Mouse (Mus musculus): ENCODE measurements at regions not wholly inside any gene's neighbourhood (a gene's known extent, or its start where the extent isn't known, plus 50 kb on each side); places are given as distances from the start of the nearest gene placed in this dataset.

DNA sequence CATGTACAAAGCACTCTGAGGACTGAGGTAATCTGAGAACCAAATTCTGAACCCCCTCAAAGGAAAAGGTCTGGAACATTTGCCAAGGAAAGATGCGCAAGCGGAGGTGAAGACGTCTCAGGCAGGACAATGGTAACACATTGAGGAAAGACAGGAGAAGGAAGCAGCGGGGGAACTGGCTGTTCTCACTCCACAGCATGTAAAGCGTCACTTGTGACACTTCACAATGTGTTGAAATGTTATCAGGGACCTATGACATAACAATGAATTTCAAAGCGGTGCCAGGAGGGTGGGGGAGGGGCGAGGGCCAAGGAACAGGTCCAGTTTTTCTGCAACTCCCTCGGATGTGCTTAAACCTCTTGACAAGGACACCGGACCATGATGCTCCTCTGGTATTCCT, 515.3 kb upstream of the Adgrl2 start:
- H3K27me3 ChIP-seq (ENCODE audit: low read depth, poor library complexity, severe bottlenecking): no peaks in the 10 kb centered on the region
- H3K4me3 ChIP-seq: no peak overlapping the region
- no peaks in the 10 kb centered on the region for H3K9me3 ChIP-seq (replicated peaks)
- H3K27ac ChIP-seq (replicated peaks): no peak overlapping the region
- H3K4me1 ChIP-seq: no peaks in the 10 kb centered on the region
- H3K36me3 ChIP-seq: no peaks in the 10 kb centered on the region
- no peak for DNase-seq (ENCODE audit: low spot score)
- 81% methylated on average over 9 of the region's 9 CpGs for WGBS

DNA sequence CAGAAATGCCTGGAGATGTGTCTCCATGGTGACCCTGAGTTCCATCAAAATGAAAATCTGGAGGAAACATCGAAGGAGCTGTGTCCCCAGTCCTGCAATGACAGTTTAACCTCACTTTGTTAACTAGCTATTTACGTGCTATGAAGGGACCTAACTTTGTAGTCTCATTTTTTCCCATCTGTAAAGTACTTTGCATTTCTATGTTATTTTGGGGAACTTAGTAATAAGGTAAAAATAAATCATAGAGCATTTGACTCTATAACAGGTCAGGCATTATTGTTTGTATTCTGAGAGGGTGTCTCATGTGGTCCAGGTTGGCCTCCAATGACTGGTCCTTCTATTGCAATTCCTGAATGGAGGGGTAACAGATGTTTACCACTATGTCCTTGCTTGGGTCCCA, 513.6 kb upstream of the Adgrl2 start:
- Histone ChIP-seq H3K27ac (replicated peaks) (no peak overlapping the region), H3K4me3 (no peak overlapping the region), H3K36me3 (no peaks in the 10 kb centered on the region), H3K9me3 (replicated peaks) (no peaks in the 10 kb centered on the region), H3K4me1 (no peaks in the 10 kb centered on the region), H3K27me3 (ENCODE audit: low read depth, poor library complexity, severe bottlenecking) (no peaks in the 10 kb centered on the region)
- WGBS: 93% methylated on average over 2 of the region's 2 CpGs
- no peak for DNase-seq (ENCODE audit: low spot score)

DNA sequence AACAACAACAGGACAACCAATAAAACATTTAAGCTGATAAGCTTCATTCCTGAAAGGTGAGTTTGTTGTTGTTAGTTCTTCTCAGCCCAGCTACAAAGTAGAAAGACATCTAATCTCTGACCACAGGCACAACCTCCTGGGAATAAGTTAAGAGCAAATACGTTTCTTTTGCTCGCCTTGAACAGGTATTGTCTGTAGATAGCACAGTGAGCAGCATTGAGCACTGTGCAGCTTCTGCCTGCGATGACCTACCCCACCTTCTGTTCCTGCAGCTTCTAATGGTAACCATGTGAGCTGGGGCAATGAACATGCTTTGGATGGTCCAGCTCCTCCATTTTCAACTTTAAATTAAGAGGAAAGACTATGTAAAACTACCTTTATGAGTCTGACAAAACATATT, 509.8 kb upstream of the Adgrl2 start:
- no peaks in the 10 kb centered on the region for H3K27me3 ChIP-seq (ENCODE audit: low read depth, poor library complexity, severe bottlenecking)
- H3K4me3 ChIP-seq: no peak overlapping the region
- no peaks in the 10 kb centered on the region for H3K9me3 ChIP-seq (replicated peaks)
- no peaks in the 10 kb centered on the region for H3K36me3 ChIP-seq
- H3K27ac ChIP-seq (replicated peaks): no peak overlapping the region
- no peak for DNase-seq (ENCODE audit: low spot score)
- no peaks in the 10 kb centered on the region for H3K4me1 ChIP-seq
- WGBS: 82% methylated on average over 3 of the region's 3 CpGs

DNA sequence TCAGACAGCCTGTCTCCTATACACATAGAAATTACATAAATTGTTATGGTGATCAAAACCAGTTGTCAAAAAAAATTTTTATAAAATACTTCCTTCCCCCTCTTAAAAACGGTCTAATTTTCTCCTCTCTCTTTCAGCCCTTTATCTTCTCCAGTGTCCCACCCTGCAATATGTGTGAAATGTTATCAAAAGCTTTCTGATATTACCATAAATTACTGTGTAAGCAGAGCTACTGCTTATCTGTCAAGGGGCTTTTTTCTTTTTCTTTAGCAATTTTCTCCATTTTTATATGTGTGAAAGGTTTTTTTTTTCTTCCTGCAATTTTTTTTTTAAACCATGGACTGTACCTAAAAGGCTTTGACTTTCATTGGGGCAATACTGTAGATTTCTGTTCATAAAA, 508.4 kb upstream of the Adgrl2 start:
- no peak for DNase-seq (ENCODE audit: low spot score)
- H3K4me1 ChIP-seq: no peaks in the 10 kb centered on the region
- no peaks in the 10 kb centered on the region for H3K36me3 ChIP-seq
- H3K27me3 ChIP-seq (ENCODE audit: low read depth, poor library complexity, severe bottlenecking): no peaks in the 10 kb centered on the region
- no peaks in the 10 kb centered on the region for H3K9me3 ChIP-seq (replicated peaks)
- no peak overlapping the region for H3K27ac ChIP-seq (replicated peaks)
- WGBS: 83% methylated on average over 1 of the region's 1 CpGs
- no peak overlapping the region for H3K4me3 ChIP-seq

DNA sequence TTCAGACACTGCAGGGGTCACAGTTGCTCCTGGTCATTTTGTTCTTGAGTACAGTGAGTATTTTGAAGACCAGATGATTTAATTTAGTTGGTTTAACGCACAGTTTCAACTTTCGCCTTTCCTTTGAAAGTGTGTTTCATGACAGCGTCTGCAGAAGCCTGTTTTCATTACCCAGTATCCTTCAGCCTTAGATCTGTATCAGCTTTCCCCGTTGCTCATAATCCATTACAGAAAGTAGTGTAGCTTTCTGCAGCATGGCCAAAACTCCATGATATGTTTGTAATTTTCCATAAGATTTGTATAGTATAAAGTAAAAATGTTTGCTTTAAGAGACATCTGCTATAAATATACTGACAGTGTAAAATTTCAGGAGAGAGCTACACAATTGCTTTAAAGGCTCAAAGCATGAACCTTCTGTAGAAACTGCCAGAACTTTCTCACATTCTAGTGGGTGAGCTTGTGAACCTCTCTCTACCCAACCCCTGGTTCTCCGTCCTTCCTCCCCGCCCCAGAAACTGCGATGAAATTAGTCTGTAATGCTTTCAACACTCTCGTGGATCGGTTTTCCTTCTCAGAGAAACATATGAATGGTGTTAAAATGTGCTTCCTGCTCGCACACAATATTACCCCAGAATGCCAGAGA, 506.6 kb upstream of the Adgrl2 start:
- H3K36me3 ChIP-seq: no peaks in the 10 kb centered on the region
- no peak for DNase-seq (ENCODE audit: low spot score)
- no peaks in the 10 kb centered on the region for H3K9me3 ChIP-seq (replicated peaks)
- H3K27ac ChIP-seq (replicated peaks): no peak overlapping the region
- WGBS: 78% methylated on average over 10 of the region's 10 CpGs
- no peaks in the 10 kb centered on the region for H3K27me3 ChIP-seq (ENCODE audit: low read depth, poor library complexity, severe bottlenecking)
- no peaks in the 10 kb centered on the region for H3K4me1 ChIP-seq
- H3K4me3 ChIP-seq: no peak overlapping the region

DNA sequence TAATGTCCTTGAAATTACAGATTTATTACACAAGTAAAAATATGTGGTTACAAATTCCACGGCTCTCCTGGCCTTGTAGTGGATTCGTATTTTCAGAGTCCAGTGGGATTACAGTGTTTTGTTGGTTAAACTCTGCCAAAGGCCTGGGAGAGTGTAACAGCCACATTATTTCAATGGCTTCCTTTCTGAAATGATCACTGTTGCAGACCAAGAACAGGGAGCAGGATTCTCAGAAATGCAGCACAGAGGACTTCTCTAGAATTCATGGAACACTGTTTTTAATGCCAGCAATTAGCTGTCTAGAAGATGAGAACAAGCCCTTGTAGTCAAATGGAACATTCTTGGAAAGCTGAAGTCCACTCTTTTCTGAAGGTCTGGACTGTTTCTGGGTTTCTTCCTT, 505.8 kb upstream of the Adgrl2 start:
- Histone ChIP-seq H3K4me1 (no peaks in the 10 kb centered on the region), H3K4me3 (no peak overlapping the region), H3K27me3 (ENCODE audit: low read depth, poor library complexity, severe bottlenecking) (no peaks in the 10 kb centered on the region), H3K9me3 (replicated peaks) (no peaks in the 10 kb centered on the region), H3K27ac (replicated peaks) (no peak overlapping the region), H3K36me3 (no peaks in the 10 kb centered on the region)
- WGBS: 93% methylated on average over 2 of the region's 2 CpGs
- DNase-seq (ENCODE audit: low spot score): no peak

DNA sequence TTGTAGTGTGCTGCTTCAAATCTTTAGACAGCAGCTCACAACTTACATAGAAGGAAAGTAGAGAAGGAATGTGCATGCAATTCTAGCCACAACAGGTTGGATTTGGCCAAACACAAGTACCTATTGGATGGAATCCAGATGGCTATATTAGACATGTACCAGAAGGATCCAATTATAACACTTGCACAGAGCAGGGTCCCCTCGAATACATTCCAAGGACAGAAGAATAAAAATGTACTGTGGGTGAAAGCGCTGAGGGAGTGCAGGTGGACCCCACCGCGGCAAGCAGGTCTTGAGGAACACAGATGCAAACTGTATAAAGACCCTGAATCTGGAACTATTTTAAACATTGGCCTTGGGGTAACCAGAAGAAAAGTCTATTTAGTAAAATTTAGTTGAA, 497.8 kb upstream of the Adgrl2 start:
- Histone ChIP-seq H3K27me3 (ENCODE audit: low read depth, poor library complexity, severe bottlenecking) (no peaks in the 10 kb centered on the region), H3K36me3 (no peaks in the 10 kb centered on the region), H3K4me3 (no peak overlapping the region), H3K4me1 (peaks cover 3% of the 10 kb centered on the region; the same call in 1 of the 2 replicates), H3K9me3 (replicated peaks) (no peaks in the 10 kb centered on the region), H3K27ac (replicated peaks) (no peak overlapping the region)
- 88% methylated on average over 4 of the region's 4 CpGs for WGBS
- no peak for DNase-seq (ENCODE audit: low spot score)

DNA sequence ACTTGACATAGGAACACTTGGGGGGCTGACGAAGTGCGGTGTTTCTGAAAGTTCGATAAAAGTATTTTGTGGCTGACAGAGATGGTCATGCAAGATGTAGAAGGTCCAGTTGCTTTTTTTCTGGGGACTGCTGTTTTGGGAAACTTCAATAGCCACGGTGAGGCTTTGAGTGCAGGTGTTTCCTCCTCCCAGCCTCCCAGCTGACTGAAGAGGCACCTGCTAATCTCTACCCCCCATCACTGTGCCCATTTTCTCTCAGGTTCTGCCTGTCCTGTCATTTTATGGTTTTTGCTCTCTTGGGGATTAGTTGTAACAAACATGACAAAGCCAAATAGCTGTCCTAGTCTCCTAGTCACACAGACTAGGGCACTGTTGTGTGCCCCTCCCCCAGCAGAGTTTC, 495.1 kb upstream of the Adgrl2 start:
- H3K27ac ChIP-seq (replicated peaks): no peak overlapping the region
- WGBS: 83% methylated on average over 4 of the region's 4 CpGs

DNA sequence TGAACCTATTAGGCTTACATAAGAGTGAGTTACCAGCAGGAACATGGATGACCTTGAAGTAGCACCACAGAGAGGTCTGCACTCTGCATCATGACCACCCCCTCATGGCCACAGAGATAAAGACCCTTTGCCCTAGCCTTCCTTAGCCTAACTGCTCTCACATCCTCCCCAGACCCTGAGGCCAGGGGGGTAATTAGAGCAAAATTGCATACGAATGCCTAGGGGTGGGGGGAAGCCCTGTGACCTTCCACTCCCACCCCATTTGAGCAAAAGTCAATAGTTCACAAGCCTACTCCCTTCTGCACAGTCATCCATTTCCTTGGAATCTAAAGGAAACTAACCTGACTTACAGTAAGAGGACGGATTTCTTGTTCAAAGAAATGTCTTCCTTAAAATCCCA, 494.0 kb upstream of the Adgrl2 start:
- no peak overlapping the region for H3K27ac ChIP-seq (replicated peaks)
- 80% methylated on average over 2 of the region's 2 CpGs for WGBS
- no peaks in the 10 kb centered on the region for H3K36me3 ChIP-seq
- H3K4me1 ChIP-seq: peaks cover 3% of the 10 kb centered on the region; the same call in 1 of the 2 replicates
- no peaks in the 10 kb centered on the region for H3K27me3 ChIP-seq (ENCODE audit: low read depth, poor library complexity, severe bottlenecking)
- no peak for DNase-seq (ENCODE audit: low spot score)
- H3K4me3 ChIP-seq: no peak overlapping the region
- no peaks in the 10 kb centered on the region for H3K9me3 ChIP-seq (replicated peaks)

More for the DNA sequence above, 495.1 kb upstream of the Adgrl2 start:
- H3K9me3 ChIP-seq (replicated peaks): no peaks in the 10 kb centered on the region
- H3K4me3 ChIP-seq: no peak overlapping the region
- no peaks in the 10 kb centered on the region for H3K36me3 ChIP-seq
- H3K27me3 ChIP-seq (ENCODE audit: low read depth, poor library complexity, severe bottlenecking): no peaks in the 10 kb centered on the region
- H3K4me1 ChIP-seq: peaks cover 3% of the 10 kb centered on the region; the same call in 1 of the 2 replicates
- DNase-seq (ENCODE audit: low spot score): no peak

DNA sequence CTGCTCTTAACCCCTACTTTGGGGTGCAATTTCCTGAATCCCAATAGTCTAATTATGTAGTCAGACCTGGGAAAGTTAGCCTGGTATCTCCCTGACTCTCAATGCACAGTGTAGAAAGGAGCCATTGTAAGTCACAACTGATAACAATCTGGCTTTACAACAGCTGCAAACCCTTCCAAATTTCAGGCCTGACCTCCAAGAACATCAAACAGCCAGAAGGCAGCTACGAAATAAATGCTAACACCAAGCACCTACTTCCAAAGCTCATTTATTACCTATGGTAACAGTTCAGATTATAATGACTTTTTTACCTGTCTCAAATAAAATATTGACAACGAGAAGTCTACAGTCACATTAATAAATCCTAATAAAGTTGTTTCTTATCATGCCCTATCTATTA, 485.8 kb upstream of the Adgrl2 start:
- no peak for DNase-seq (ENCODE audit: low spot score)
- H3K4me1 ChIP-seq: no peaks in the 10 kb centered on the region
- H3K36me3 ChIP-seq: no peaks in the 10 kb centered on the region
- H3K9me3 ChIP-seq (replicated peaks): no peaks in the 10 kb centered on the region
- no peak overlapping the region for H3K27ac ChIP-seq (replicated peaks)
- WGBS: 91% methylated on average over 2 of the region's 2 CpGs
- H3K4me3 ChIP-seq: no peak overlapping the region
- H3K27me3 ChIP-seq (ENCODE audit: low read depth, poor library complexity, severe bottlenecking): no peaks in the 10 kb centered on the region

DNA sequence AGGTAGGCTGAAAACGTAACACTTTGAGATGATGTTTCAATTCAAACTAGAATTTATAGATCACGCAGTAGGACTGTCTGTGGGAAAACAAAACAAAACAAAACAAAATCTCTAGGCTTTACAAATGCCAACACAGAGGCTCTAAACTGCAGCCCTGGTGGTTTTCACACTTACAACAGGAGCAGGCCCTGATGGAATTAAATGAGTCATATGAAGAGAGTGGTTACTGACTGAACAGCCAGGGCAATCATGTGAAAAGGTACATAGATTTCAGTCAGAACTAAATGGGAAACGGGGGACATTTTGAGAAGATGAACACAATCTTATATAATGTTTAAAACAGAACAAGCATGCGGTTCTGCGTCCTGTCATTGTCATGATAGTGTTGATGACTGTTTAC, 476.6 kb upstream of the Adgrl2 start:
- DNase-seq (ENCODE audit: low spot score): no peak
- Histone ChIP-seq H3K4me3 (no peak overlapping the region), H3K9me3 (replicated peaks) (no peaks in the 10 kb centered on the region), H3K27ac (replicated peaks) (no peak overlapping the region), H3K4me1 (no peaks in the 10 kb centered on the region), H3K27me3 (ENCODE audit: low read depth, poor library complexity, severe bottlenecking) (no peaks in the 10 kb centered on the region), H3K36me3 (no peaks in the 10 kb centered on the region)
- WGBS: 92% methylated on average over 5 of the region's 5 CpGs

DNA sequence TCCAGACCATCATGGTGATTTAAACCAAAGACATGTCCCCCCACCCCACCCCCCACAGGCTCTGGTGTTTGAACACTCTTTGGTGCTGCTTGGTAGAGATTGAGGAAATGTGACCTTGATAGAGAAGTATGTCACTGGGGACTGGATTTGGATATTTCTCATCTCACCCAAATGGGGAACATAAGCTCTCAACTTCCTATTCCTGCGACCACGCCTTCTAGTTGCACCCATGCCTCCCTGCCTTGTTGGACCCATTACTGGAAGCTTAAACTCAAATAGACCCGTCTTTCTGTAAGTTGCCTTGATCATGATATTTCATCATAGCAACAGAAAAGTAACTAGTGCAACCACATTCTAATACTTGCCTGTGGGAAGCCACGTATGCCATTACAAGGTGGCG, 474.2 kb upstream of the Adgrl2 start:
- Histone ChIP-seq H3K4me3 (no peak overlapping the region), H3K36me3 (no peaks in the 10 kb centered on the region), H3K4me1 (no peaks in the 10 kb centered on the region), H3K27me3 (ENCODE audit: low read depth, poor library complexity, severe bottlenecking) (no peaks in the 10 kb centered on the region), H3K9me3 (replicated peaks) (no peaks in the 10 kb centered on the region), H3K27ac (replicated peaks) (no peak overlapping the region)
- WGBS: 96% methylated on average over 5 of the region's 5 CpGs
- no peak for DNase-seq (ENCODE audit: low spot score)

DNA sequence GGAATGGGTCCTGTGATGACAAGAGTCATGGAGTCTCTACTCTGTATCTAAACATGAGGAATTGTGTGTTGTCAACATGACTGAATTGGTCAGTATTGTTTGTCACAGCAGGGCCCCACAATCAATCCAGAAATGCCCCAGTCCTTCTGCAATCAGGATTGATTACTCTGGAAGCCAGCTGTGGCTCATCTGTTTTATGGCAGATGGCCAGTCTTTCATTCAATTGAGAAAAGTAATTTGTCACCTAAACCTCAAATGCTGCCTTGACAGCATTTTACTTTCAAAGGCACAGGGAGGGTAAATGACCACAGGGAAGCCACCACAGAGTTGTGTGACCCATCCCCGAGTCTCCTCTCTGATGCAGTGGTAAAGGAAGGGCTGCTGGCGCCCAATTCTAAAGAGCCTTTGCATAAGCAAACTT, 471.8 kb upstream of the Adgrl2 start:
- Histone ChIP-seq H3K9me3 (replicated peaks) (no peaks in the 10 kb centered on the region), H3K4me3 (no peak overlapping the region), H3K4me1 (no peaks in the 10 kb centered on the region), H3K27ac (replicated peaks) (no peak overlapping the region), H3K36me3 (no peaks in the 10 kb centered on the region), H3K27me3 (ENCODE audit: low read depth, poor library complexity, severe bottlenecking) (no peaks in the 10 kb centered on the region)
- 67% methylated on average over 2 of the region's 2 CpGs for WGBS
- DNase-seq (ENCODE audit: low spot score): no peak

DNA sequence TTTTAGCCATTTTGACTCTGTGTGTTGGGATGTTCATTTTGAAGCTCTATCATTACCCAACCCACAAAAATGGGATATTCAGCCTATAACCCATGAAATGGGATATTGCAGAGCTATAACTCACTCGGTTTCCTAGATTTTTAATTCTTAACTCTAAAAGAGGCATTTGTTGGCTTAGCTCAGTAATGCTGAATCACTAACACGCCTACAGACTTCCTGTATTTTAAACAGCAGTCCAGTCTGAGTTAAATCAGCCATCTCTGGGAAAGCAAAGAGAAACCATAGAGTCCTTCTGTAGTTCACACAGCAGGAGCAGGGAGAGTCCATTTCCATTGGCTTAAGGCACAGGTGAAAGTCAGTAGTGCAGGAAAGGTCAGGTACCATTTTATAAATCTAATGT, 471.3 kb upstream of the Adgrl2 start:
- H3K36me3 ChIP-seq: no peaks in the 10 kb centered on the region
- no peak overlapping the region for H3K27ac ChIP-seq (replicated peaks)
- 86% methylated on average over 2 of the region's 2 CpGs for WGBS
- H3K4me3 ChIP-seq: no peak overlapping the region
- no peaks in the 10 kb centered on the region for H3K27me3 ChIP-seq (ENCODE audit: low read depth, poor library complexity, severe bottlenecking)
- no peaks in the 10 kb centered on the region for H3K4me1 ChIP-seq
- H3K9me3 ChIP-seq (replicated peaks): no peaks in the 10 kb centered on the region
- no peak for DNase-seq (ENCODE audit: low spot score)
